Mouse (Mus musculus): Measurements from ENCODE around the gene Sh3pxd2b. TPM values are rescaled to one million over a fixed set of nuclear protein-coding genes. Genes with fewer than 3 reads are reported as not detected.

The Sh3pxd2b gene
- 29.9 and 36.8 TPM in 2 replicates for polyA plus RNA-seq (2012; rRNA removed)

GRCm38 (mm10) chr11:32347607-32348432 is at the start of gene Sh3pxd2b:
Gene Sh3pxd2b (plus strand): TSS chr11:32347820.

GRCm38 (mm10) chr11:32299865-32300264 is 47.8 kb upstream of the Sh3pxd2b start, which contains the start of gene Hbq1a:
Gene Hbq1a (plus strand): TSS chr11:32300069.

DNA sequence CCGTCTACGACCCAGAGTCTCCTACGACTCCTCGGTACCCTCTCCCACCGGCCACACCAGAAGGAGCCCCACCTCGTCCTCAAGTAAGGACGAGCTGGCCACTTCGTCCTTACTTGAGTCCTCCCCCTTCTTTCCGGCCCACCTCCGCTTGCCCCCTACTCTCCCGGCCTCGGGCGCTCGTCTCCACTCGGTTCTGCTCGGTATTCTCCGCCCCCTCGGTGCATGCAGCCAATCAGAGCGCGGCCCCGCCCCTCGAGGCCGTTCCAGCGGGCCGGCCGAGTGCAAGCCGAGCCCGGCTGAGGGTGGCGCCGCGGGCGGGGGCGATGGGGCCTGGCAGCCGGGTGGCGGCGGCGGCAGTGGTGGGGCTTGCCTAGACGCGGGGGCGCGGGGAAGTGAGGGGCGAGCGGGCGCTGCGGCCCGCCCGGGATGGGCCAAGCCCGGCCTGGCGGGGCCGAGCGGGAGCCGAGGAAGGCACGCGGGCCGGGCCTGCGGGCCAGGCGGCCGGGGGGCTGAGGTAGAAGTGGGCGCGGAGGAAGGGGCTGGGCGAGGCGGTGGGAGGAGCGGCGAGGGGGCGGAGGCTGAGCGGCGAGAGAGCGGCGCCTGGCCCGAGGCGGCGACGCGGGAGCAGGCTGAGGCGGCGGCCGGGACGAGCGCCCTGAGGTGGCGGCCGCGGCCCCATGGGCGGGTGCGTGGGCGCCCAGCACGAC is 107.3 kb downstream of the Sh3pxd2b start, which contains the start of gene Ubtd2:
Gene Ubtd2 (plus strand): TSS at position 571 of the 707 bp plus-strand sequence.

Other genes with a start within 250 kb of the Sh3pxd2b start
- gene Il9r, start 147.5 kb upstream of the Sh3pxd2b start, polyA plus RNA-seq (2012; rRNA removed): 0.02 and 0.09 TPM in 2 replicates
- 52.4 and 61.1 TPM in 2 replicates for gene Snrnp25, start 142.4 kb upstream of the Sh3pxd2b start, polyA plus RNA-seq (2012; rRNA removed)
- 30.8 and 50.6 TPM in 2 replicates for gene Rhbdf1, start 125.5 kb upstream of the Sh3pxd2b start, polyA plus RNA-seq (2012; rRNA removed)
- gene Mpg, start 121.3 kb upstream of the Sh3pxd2b start, polyA plus RNA-seq (2012; rRNA removed): 21.4 and 25.4 TPM in 2 replicates
- gene Nprl3, start 80.1 kb upstream of the Sh3pxd2b start, polyA plus RNA-seq (2012; rRNA removed): 83.1 and 85.1 TPM in 2 replicates
- gene Hba-x, start 71.4 kb upstream of the Sh3pxd2b start, polyA plus RNA-seq (2012; rRNA removed): 41.2 and 47.2 TPM in 2 replicates
- gene Hba-a1, start 64.3 kb upstream of the Sh3pxd2b start, polyA plus RNA-seq (2012; rRNA removed): 1,275 and 2,575 TPM in 2 replicates
- 1.3 and 1.9 TPM in 2 replicates for gene Hbq1b, start 60.9 kb upstream of the Sh3pxd2b start, polyA plus RNA-seq (2012; rRNA removed)
- gene Hba-a2, start 51.3 kb upstream of the Sh3pxd2b start, polyA plus RNA-seq (2012; rRNA removed): 2,538 and 5,404 TPM in 2 replicates
- 0.64 and 0.80 TPM in 2 replicates for gene Hbq1a, start 47.8 kb upstream of the Sh3pxd2b start, polyA plus RNA-seq (2012; rRNA removed)
- 61.4 and 62.2 TPM in 2 replicates for gene Ubtd2, start 107.5 kb downstream of the Sh3pxd2b start, polyA plus RNA-seq (2012; rRNA removed)
- gene Efcab9, start 184.3 kb downstream of the Sh3pxd2b start, polyA plus RNA-seq (2012; rRNA removed): 0.18 TPM in 1 of 2 replicates, not detected in the other
- 4.8 and 7.0 TPM in 2 replicates for gene Stk10, start 185.5 kb downstream of the Sh3pxd2b start, polyA plus RNA-seq (2012; rRNA removed)

Data from central nervous system, embryonic 14 days (tissue).